Mouse (Mus musculus) testis, adult 10 weeks (tissue): ENCODE data around the gene Zfp239. TPM values are rescaled to one million over a fixed set of nuclear protein-coding genes. Genes with fewer than 3 reads are reported as not detected.

Source experiments
- polyA plus RNA-seq: library from polyadenylated mRNA; stranded (reverse); fragments of 350-450 nt; fragmentation: Illumina TruSeq; extraction: RNeasy Lipid Tissue Mini Kit (QIAGEN cat#74804); gene quantifications from one replicate; pipeline ENCODE4 v1.2.3, GENCODE M21; 2014; ENCODE audit warnings: low read depth, low replicate concordance

The Zfp239 gene
- 5.1 TPM for polyA plus RNA-seq

GRCm38 (mm10) chr6:117861848-117862247 lies at the start of gene Zfp239:
Gene Zfp239, plus strand, starts transcription at chr6:117862100.

DNA sequence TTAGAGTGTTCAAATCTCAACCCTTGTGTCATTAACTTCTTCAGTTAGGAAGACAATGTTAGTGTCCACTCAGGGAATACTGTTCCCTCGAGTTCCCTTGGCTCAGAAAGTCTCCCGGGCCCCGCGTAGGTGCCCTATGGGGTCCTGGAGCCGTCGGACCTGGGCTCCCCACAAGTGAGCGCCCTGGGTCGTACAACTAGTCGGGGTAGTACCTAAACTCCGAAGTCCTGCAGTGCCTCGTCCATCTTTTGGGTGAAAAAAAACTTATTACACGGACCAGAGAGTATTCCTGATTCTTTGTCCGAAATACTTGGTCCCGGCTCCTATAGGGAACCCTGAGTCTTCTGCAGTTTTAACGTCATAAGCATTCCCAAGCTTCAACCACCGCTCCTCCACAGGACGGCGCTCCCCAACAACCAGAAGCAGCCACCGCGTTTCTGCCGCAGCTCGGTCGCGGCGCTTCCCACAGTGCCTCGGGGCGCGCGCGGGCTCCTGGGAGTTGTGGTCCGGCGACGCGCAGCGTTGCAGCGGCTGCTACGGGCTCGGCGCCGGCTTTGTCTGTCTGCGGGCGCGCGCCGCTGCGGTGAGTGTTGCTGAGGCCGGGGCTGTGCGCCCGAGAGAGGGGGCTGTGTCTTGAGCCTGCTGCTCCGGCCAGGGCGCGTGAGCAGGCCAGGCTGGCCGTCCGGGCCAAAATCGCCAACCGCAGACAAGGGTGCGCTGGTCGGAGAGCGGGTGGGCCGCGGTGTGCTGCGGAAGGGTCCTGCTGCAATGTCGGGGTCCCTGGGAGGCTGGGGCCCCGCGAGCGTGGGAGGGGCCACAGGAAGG lies 21.0 kb upstream of the Zfp239 start, which contains the start of gene Zfp637:
Zfp637 (plus strand) TSS at position 495 of the 825 bp plus-strand sequence.

DNA sequence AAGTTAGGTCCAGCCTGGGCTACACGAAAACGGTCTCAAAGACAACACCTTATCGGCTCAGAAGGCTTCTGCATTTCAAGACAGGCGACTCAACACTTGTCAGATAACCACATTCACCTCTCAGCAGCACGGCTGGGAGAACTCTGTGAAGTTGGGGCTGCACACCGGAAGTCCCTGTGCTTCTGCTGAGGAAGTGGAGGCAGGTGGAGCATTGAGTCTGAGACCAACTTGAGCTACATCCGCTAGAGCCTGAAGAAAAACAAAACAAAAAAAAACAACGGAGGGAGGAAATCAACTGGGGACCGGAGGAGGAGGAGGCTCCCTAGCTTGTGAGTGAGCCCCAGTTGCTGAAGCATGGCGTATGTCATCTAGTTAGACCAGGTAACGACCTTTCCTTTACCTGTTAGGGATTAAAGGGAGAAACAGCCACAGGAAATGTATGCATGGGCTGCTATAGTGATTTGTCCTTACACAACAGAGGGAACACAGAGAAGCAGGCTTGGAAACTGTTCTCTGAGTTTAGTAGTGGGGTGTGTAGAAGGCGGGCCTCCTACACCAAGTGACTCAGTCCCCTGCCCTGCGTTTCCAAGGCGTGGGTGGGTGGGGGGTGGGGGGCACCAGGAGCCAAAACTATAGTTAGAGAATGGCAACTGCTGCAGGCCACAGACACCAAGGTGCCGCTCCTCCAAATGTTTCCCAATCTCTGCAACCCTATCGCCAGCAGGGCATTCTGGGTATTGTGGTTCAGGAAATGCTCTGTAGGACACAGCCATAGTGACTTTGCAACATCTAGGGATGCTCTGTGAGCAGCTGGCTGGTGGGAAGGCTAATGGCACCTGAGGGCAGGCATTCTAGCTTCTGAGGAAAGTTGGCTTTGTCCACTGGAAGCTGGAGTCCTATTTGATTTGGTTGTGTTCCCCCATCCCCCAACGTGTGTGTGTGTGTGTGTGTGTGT lies 38.5 kb downstream of the Zfp239 start, which contains the start of gene Hnrnpf:
Hnrnpf (plus strand) TSS at position 199 of the 955 bp plus-strand sequence.

Other genes with a start within 250 kb of the Zfp239 start
- 3.8 TPM for gene Zfp637, start 20.9 kb upstream of the Zfp239 start, polyA plus RNA-seq
- gene Hnrnpf, start 38.2 kb downstream of the Zfp239 start, polyA plus RNA-seq, result 410 TPM
- gene Fxyd4, start 75.6 kb downstream of the Zfp239 start, polyA plus RNA-seq, result not detected
- gene Rasgef1a, start 149.3 kb downstream of the Zfp239 start, polyA plus RNA-seq, result not detected